Mouse (Mus musculus) neural tube, embryonic 15.5 days (tissue): ENCODE data around the gene Mrs2. TPM values are rescaled to one million over a fixed set of nuclear protein-coding genes. Genes with fewer than 3 reads are reported as not detected.
A peak's percentile ranks its signal among the peaks of the same experiment; 100 is the strongest.

Experiments used
- ATAC-seq: fragments of 200-750 bp; cut with Nextera tagmentation; 2 replicates; pipeline ENCODE4 v1.8.0; 2017; ENCODE audit warnings: mild to moderate bottlenecking, moderate TSS enrichment, moderate library complexity; ENCODE audit not compliant: low FRiP score
- H3K27ac ChIP-seq: fragments of 300-500 bp; sonication (generic); replicated peaks from 2 replicates; pipeline ENCODE4 v1.5.1; 2015; ENCODE audit warnings: mild to moderate bottlenecking, inconsistent platforms
- H3K27me3 ChIP-seq: fragments of 300-500 bp; sonication (generic); replicated peaks from 2 replicates; pipeline ENCODE4 v1.6.1; 2015; ENCODE audit warnings: inconsistent platforms
- H3K36me3 ChIP-seq: fragments of 300-500 bp; sonication (generic); 2 replicates; pipeline ENCODE4 v1.6.1; 2015; ENCODE audit warnings: inconsistent platforms
- H3K4me1 ChIP-seq: fragments of 300-500 bp; sonication (generic); 2 replicates; pipeline ENCODE4 v1.6.1; 2015; ENCODE audit warnings: inconsistent platforms
- H3K4me2 ChIP-seq: fragments of 300-500 bp; sonication (generic); 2 replicates; pipeline ENCODE4 v1.6.1; 2015; ENCODE audit warnings: inconsistent platforms, mild to moderate bottlenecking, moderate library complexity
- H3K4me3 ChIP-seq: fragments of 300-500 bp; sonication (generic); replicated peaks from 2 replicates; pipeline ENCODE4 v1.5.1; 2015; ENCODE audit warnings: mild to moderate bottlenecking, inconsistent platforms
- H3K9ac ChIP-seq: fragments of 300-500 bp; sonication (generic); replicated peaks from 2 replicates; pipeline ENCODE4 v1.6.1; 2015; ENCODE audit warnings: mild to moderate bottlenecking, inconsistent platforms
- H3K9me3 ChIP-seq: fragments of 300-500 bp; sonication (generic); replicated peaks from 2 replicates; pipeline ENCODE4 v1.6.1; 2016; ENCODE audit warnings: inconsistent platforms
- WGBS: fragments of 180-500 bp; shearing (Covaris S2); methylation state at CpG from one replicate; pipeline ENCODE4 v1.1.7; 2015; ENCODE audit warnings: mixed read lengths; 5-methylcytosine and 5-hydroxymethylcytosine counted together
- polyA plus RNA-seq: library from polyadenylated mRNA; unstranded; fragments of >200 nt; fragmentation: Nextera tagmentation; extraction: Ambion mirVana; gene quantifications from 2 replicates; pipeline ENCODE4 v1.2.1, GENCODE M21; 2015

Mrs2 gene
- polyA plus RNA-seq, 1 experiment from 2014 or later: 15.8 TPM

DNA sequence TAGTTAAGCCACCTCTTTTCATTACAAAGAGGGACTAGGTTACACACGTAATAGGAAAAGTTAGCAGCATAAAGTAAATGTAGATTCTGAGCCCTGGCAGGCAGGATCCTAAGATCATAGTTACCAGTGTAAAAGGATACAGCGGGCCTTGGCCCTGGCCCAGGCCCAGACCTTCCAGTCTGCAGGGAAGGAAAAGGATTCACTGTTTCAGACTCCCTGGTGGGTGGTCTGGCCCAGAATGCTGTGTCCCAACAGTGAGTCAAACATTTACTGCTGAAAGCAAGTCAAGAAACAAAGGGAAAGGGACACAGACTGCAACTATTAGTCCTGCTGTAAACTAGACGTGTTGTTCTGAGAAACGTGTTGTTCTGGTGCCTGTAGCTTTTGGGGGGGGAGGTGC lies 74.6 kb downstream of the Mrs2 start:
- 0 out of 2 replicates have a peak, but pooled peaks cover 3% of the 10 kb centered on the region for H3K4me1 ChIP-seq
- no peak overlapping the region for H3K9ac ChIP-seq
- H3K4me2 ChIP-seq: no peak overlapping the region
- H3K27ac ChIP-seq: no peak overlapping the region
- H3K27me3 ChIP-seq: no peaks in the 10 kb centered on the region
- no peaks in the 10 kb centered on the region for H3K9me3 ChIP-seq
- 13% methylated on average over 4 of the region's 4 CpGs for WGBS
- no peaks in the 10 kb centered on the region for H3K36me3 ChIP-seq
- H3K4me3 ChIP-seq: no peak overlapping the region
- peak; percentile 36; the same call in 1 of the 2 replicates for ATAC-seq

DNA sequence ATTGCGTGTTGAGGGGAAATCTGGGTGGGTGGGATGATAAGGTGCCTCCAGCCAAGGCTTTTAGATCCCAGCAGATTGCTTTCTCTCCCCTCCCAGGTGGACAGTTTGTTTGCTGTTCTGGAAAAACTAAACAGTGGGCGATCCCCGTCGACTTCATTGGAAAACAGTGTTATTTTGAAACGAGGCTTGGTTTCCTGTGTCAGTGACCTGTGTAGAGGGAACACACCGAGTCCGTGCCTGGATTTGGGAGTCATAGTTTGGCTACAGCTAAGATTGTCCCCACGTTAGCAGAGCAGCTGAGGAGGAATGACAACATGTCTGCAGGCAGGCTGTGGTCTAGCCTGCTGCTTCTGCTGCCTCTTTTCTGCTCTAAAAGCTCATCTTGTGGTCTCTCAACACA lies 76.9 kb downstream of the Mrs2 start:
- no peaks in the 10 kb centered on the region for H3K36me3 ChIP-seq
- peaks cover 8% of the 10 kb centered on the region for H3K4me1 ChIP-seq
- H3K27me3 ChIP-seq: no peaks in the 10 kb centered on the region
- no peak overlapping the region for H3K27ac ChIP-seq
- H3K9ac ChIP-seq: no peak overlapping the region
- ATAC-seq: no peak
- no peak overlapping the region for H3K4me3 ChIP-seq
- H3K9me3 ChIP-seq: no peaks in the 10 kb centered on the region
- 82% methylated on average over 8 of the region's 8 CpGs for WGBS
- no peak overlapping the region for H3K4me2 ChIP-seq

DNA sequence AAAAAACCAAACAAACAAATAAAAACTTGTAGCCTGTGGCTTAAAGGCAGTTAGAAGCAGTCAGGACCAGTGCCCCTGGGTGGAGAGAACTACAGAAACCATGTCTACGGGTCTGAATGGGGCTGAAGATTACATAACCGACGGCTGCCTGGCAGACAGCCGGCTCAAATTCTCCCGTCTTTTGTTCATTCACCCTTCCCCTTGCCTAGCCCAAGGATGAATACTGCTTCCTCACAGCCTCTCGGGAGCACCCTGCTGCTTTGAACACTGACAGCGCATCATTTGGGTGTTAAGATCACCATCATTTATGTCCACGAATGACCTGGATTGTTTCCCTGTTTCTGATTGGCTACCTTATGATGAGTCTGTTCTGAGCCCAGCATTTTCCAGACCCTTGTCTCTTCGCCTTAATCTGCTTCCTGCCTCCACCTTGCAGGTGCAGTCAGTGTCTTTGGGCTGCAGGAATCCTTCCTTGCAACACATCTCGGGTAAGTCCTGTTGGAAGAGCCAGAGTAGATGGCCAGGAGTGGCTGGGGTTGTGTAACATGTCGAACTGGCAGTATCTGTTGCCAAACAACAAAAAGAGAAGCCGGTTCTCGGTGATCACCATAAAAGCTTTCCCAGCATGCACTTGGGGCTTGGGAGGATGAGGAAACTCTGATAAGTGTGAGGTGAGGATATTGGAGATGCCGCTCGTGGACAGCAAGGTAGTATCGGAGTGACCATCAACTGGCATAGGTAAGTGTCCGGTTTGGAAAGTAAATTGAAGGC lies 77.5 kb downstream of the Mrs2 start, which contains the start of gene Gpld1:
Gene Gpld1, plus strand, starts transcription at position 641 of the 771 bp plus-strand sequence.
- no peaks in the 10 kb centered on the region for H3K27me3 ChIP-seq
- no peak within 1 kb of the TSS for H3K9ac ChIP-seq
- ATAC-seq: no peak
- WGBS: 44% methylated on average over 17 of the region's 17 CpGs
- no peak within 1 kb of the TSS for H3K27ac ChIP-seq
- H3K36me3 ChIP-seq: no peaks in the 10 kb centered on the region
- H3K4me2 ChIP-seq: peak within 1 kb of the TSS; percentile 11; the same call in 1 of the 2 replicates
- H3K4me3 ChIP-seq: no peak within 1 kb of the TSS
- peaks cover 14% of the 10 kb centered on the region for H3K4me1 ChIP-seq
- no peaks in the 10 kb centered on the region for H3K9me3 ChIP-seq

- no peak overlapping the region for H3K9ac ChIP-seq
- no peak for ATAC-seq
- peaks cover 36% of the 10 kb centered on the region for H3K4me1 ChIP-seq
- no peak overlapping the region for H3K27ac ChIP-seq
- WGBS: 90% methylated on average over 9 of the region's 9 CpGs
- H3K4me2 ChIP-seq: no peak overlapping the region
- no peaks in the 10 kb centered on the region for H3K9me3 ChIP-seq
- no peaks in the 10 kb centered on the region for H3K27me3 ChIP-seq
- no peak overlapping the region for H3K4me3 ChIP-seq
- H3K36me3 ChIP-seq: no peaks in the 10 kb centered on the region
These were observed 80.7 kb downstream of the Mrs2 start for GRCm38 (mm10) chr13:24939472-24939871.

- H3K27me3 ChIP-seq: no peaks in the 10 kb centered on the region
- no peak overlapping the region for H3K4me3 ChIP-seq
- peak overlapping the region; percentile 72; the same call in 1 of the 2 replicates for H3K4me2 ChIP-seq
- H3K9me3 ChIP-seq: no peaks in the 10 kb centered on the region
- no peaks in the 10 kb centered on the region for H3K36me3 ChIP-seq
- no peak overlapping the region for H3K9ac ChIP-seq
- H3K4me1 ChIP-seq: peaks cover 36% of the 10 kb centered on the region
- ATAC-seq: no peak
- WGBS: 33% methylated on average over 9 of the region's 9 CpGs
- no peak overlapping the region for H3K27ac ChIP-seq
These were observed 81.5 kb downstream of the Mrs2 start for GRCm38 (mm10) chr13:24938683-24939082.

DNA sequence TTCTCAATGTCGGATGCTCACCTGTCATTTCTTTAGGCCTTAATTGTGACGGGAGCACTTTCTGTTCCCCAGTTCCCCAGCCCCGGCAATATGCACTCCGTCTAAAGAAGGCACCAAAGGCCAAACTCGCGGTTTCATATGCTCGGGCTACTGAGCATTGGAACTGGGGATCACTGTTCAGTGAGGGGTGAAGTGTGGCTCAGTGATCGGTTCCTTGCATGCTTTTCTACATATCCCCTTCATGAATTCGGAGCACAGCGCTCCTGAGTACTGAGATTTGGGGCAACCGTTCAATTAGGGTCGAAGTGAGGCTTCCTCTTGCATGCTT lies 82.4 kb downstream of the Mrs2 start:
- Histone ChIP-seq H3K4me3 (peak overlapping the region; percentile 95), H3K4me2 (peak overlapping the region; percentile 72), H3K9me3 (no peaks in the 10 kb centered on the region), H3K27ac (peak overlapping the region; percentile 91), H3K9ac (peak overlapping the region; percentile 90), H3K36me3 (no peaks in the 10 kb centered on the region), H3K4me1 (peaks cover 36% of the 10 kb centered on the region), H3K27me3 (no peaks in the 10 kb centered on the region)
- whole genome bisulfite sequencing: 13% methylated on average over 12 of the region's 12 CpGs
- peak; percentile 40 for ATAC-seq

Other genes starting within 250 kb of the Mrs2 start
- gene BC005537, start 218.7 kb downstream of the Mrs2 start, polyA plus RNA-seq: 16.0 and 20.0 TPM in 2 replicates
- 56.1 and 63.4 TPM in 2 replicates for gene Acot13, start 188.8 kb downstream of the Mrs2 start, polyA plus RNA-seq
- gene Tdp2, start 188.7 kb downstream of the Mrs2 start, polyA plus RNA-seq: 30.7 and 35.8 TPM in 2 replicates
- 6.4 and 7.7 TPM in 2 replicates for gene D130043K22Rik, start 175.2 kb downstream of the Mrs2 start, polyA plus RNA-seq
- gene Aldh5a1, start 82.7 kb downstream of the Mrs2 start, polyA plus RNA-seq: 13.8 and 16.3 TPM in 2 replicates
- gene Gpld1, start 77.2 kb downstream of the Mrs2 start, polyA plus RNA-seq: 2.2 and 3.1 TPM in 2 replicates
- 1.3 and 2.3 TPM in 2 replicates for gene Dcdc2a, start 35.6 kb upstream of the Mrs2 start, polyA plus RNA-seq